Mouse (Mus musculus): ENCODE measurements around the gene Panx1.

GRCm38 (mm10) chr9:14995525-14995924 lies 49.8 kb downstream of the Panx1 start:
- no peak for TF ChIP-seq CTCF (IDR thresholded peaks at IDR 0.05; ENCODE audit: low read depth, low read length)
- no peak for TF ChIP-seq TAL1 (conservative IDR thresholded peaks at IDR 0.05; ENCODE audit: low read depth, low read length)

Data from G1E (cell line).